Mouse (Mus musculus): Measurements from ENCODE around the gene Maff. TPM values are rescaled to one million over a fixed set of nuclear protein-coding genes. Genes with fewer than 3 reads are reported as not detected.
A peak's percentile ranks its signal among the peaks of the same experiment; 100 is the strongest.

The Maff gene
- polyA plus RNA-seq, 1 experiment, result 0.80 TPM

DNA sequence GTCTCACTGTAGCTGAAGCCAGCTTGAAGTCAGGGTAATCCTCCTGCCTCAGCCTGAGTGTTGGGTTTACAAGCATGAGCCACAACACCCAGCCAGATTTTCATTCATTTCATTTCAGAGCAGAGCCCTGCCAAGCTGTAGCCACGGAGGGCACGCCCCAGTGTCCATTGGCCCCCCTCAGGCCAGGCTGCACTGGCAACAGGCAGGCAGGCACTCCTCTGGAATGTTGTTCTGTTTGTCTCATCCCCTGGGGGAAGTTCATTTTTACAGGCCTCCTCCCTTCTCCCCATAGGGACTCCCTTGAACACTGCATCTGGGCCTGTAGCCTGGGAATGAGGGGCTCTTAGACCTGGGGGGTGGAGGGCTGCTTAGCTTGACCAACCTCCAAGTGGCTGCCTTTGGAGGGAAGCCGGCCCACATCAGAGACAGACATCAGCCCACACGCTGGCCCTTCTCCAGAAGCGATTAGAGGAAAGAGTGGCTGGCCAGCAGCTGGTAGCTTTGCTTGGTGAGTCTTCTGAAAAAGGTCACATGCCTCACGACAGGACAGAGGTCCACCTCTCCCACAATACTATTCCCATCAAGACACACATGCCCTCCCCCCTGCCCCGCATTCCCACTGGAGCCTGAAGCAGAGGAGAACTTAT is 45.1 kb downstream of the Maff start:
- Histone ChIP-seq H3K27ac (ENCODE audit: insufficient read depth, low read length) (no peak overlapping the region), H3K27me3 (ENCODE audit: control insufficient read depth, insufficient read depth, low read length) (no peaks in the 10 kb centered on the region)
- WGBS, result 32% methylated on average over 7 of the region's 7 CpGs

DNA sequence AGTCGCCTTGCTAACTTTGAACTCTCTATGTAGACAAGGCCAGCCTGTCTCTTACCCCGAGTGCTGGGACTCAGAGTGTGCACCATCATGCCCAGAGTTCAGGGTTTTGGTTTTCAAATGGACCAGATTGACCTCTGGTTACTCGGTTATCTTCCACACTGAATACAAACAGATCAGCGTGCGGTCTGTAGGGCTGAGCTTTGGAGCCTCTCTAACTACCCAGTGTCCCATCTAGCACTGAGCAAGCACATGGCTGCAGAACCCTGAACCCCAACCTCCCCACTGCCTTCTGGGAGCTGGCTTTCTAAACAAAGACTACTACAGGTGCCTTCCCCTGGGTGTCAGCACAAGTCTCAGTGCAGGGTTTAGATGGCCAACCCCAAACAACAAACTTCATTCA is 46.1 kb downstream of the Maff start:
- WGBS, result 94% methylated on average over 5 of the region's 5 CpGs
- DNase-seq, result no peak
- TF ChIP-seq CTCF (IDR thresholded peaks at IDR 0.05; ENCODE audit: borderline replicate concordance, insufficient read depth, low read depth, low read length) (no peak), POLR2A (IDR thresholded peaks at IDR 0.05; ENCODE audit: borderline replicate concordance, insufficient read depth, low read length) (no peak)
- Histone ChIP-seq H3K27ac (ENCODE audit: insufficient read depth, low read length) (no peak overlapping the region), H3K4me3 (replicated peaks; ENCODE audit: insufficient read depth, low read depth, low read length) (no peak overlapping the region), H3K4me1 (ENCODE audit: control insufficient read depth, insufficient read depth, low read length) (peaks cover 36% of the 10 kb centered on the region), H3K27me3 (ENCODE audit: control insufficient read depth, insufficient read depth, low read length) (no peaks in the 10 kb centered on the region)

More for the DNA sequence above, 45.1 kb downstream of the Maff start:
- H3K4me3 ChIP-seq (replicated peaks; ENCODE audit: insufficient read depth, low read depth, low read length), result no peak overlapping the region
- H3K4me1 ChIP-seq (ENCODE audit: control insufficient read depth, insufficient read depth, low read length), result peaks cover 41% of the 10 kb centered on the region
- no peak for TF ChIP-seq CTCF (IDR thresholded peaks at IDR 0.05; ENCODE audit: borderline replicate concordance, insufficient read depth, low read depth, low read length)
- TF ChIP-seq POLR2A (IDR thresholded peaks at IDR 0.05; ENCODE audit: borderline replicate concordance, insufficient read depth, low read length), result no peak
- no peak for DNase-seq

DNA sequence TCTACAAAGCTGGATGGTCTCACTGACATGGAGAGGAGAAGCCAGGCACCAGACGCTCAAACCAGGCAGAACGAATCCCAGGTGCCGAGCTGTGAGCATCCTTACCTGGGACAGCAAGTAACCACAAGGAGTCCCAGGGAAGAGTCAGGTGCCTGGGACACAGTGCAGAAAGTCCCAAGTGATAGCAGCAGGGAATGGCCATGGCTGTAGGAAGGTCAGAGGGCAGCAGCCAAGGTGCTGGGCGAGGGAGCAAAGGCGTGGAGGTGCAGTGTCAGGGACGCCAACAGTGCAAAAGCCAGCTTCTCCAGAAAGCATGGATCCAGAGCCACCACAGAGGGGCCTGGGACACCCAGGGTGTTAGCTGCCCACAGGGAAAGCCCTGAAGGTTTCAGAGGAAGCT is 46.7 kb downstream of the Maff start:
- 90% methylated on average over 6 of the region's 6 CpGs for WGBS
- Histone ChIP-seq H3K4me1 (ENCODE audit: control insufficient read depth, insufficient read depth, low read length) (peaks cover 35% of the 10 kb centered on the region), H3K4me3 (replicated peaks; ENCODE audit: insufficient read depth, low read depth, low read length) (no peak overlapping the region), H3K27me3 (ENCODE audit: control insufficient read depth, insufficient read depth, low read length) (no peaks in the 10 kb centered on the region), H3K27ac (ENCODE audit: insufficient read depth, low read length) (no peak overlapping the region)
- TF ChIP-seq POLR2A (IDR thresholded peaks at IDR 0.05; ENCODE audit: borderline replicate concordance, insufficient read depth, low read length) (no peak), CTCF (IDR thresholded peaks at IDR 0.05; ENCODE audit: borderline replicate concordance, insufficient read depth, low read depth, low read length) (no peak)
- no peak for DNase-seq

DNA sequence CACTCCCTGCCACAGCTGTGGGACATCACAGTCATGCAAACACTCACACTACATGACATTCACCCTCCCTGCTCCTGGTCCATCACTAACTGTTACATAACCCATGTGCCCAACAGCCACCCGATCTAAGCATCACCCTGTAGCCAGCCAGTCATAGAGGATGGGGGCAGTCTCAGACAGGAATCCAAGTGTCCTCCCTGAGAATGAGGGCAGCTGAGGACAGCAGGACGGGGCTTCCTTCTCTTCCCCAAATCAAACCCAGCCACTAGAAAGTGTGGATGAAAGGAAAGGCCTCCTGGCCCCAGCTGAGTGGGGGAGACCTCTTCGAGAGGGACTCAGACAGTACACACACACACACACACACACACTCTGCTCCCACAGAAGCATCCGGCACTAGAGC is 48.4 kb downstream of the Maff start:
- H3K4me3 ChIP-seq (replicated peaks; ENCODE audit: insufficient read depth, low read depth, low read length), result no peak overlapping the region
- TF ChIP-seq POLR2A (IDR thresholded peaks at IDR 0.05; ENCODE audit: borderline replicate concordance, insufficient read depth, low read length), result no peak
- no peak for TF ChIP-seq CTCF (IDR thresholded peaks at IDR 0.05; ENCODE audit: borderline replicate concordance, insufficient read depth, low read depth, low read length)
- 53% methylated on average over 4 of the region's 4 CpGs for WGBS
- no peak for DNase-seq
- peaks cover 32% of the 10 kb centered on the region for H3K4me1 ChIP-seq (ENCODE audit: control insufficient read depth, insufficient read depth, low read length)
- H3K27me3 ChIP-seq (ENCODE audit: control insufficient read depth, insufficient read depth, low read length), result no peaks in the 10 kb centered on the region
- H3K27ac ChIP-seq (ENCODE audit: insufficient read depth, low read length), result no peak overlapping the region

DNA sequence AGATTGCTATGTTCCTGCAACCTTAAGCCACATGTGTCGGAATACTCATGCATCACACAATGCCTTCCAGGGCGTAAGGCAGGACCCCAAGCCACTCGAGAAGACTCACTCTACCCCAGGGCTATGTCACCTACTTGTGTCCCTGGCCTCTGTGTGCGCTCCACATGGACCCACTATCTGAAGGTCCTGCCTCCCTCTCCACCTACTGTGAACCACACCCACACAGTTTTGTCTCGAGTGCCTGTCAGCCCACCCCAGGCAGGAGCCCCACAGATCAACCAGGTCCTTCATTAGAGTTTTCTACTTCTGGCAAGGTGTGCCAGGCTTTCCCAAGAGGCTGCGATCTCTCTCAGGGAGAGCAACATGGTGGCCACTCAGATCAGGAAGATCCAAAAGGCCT is 48.9 kb downstream of the Maff start:
- H3K27ac ChIP-seq (ENCODE audit: insufficient read depth, low read length), result no peak overlapping the region
- no peak overlapping the region for H3K4me3 ChIP-seq (replicated peaks; ENCODE audit: insufficient read depth, low read depth, low read length)
- no peak for DNase-seq
- TF ChIP-seq CTCF (IDR thresholded peaks at IDR 0.05; ENCODE audit: borderline replicate concordance, insufficient read depth, low read depth, low read length), result no peak
- TF ChIP-seq POLR2A (IDR thresholded peaks at IDR 0.05; ENCODE audit: borderline replicate concordance, insufficient read depth, low read length), result no peak
- H3K27me3 ChIP-seq (ENCODE audit: control insufficient read depth, insufficient read depth, low read length), result no peaks in the 10 kb centered on the region
- peaks cover 30% of the 10 kb centered on the region for H3K4me1 ChIP-seq (ENCODE audit: control insufficient read depth, insufficient read depth, low read length)
- WGBS, result 76% methylated on average over 6 of the region's 6 CpGs

DNA sequence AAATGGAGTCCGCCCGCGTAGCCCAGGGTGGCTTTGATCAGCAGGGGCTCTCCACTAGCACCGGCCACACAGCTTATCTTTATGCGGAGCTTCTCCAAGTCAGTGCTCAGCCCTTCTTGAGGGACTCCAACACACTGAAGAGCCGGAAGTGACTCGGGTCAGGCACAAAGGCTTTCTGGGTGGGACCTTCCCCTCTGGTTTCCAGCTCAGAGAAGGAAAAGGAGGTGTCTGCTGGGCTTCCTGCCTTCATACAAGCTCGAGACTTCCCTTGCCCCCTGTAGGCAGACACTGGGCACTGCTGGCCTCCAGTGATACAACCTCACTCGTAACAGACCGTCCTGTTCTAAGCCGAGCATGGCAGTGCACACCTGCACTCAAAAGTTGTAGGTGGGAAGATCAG is 50.3 kb downstream of the Maff start:
- DNase-seq, result no peak
- Histone ChIP-seq H3K4me1 (ENCODE audit: control insufficient read depth, insufficient read depth, low read length) (peaks cover 37% of the 10 kb centered on the region), H3K27me3 (ENCODE audit: control insufficient read depth, insufficient read depth, low read length) (no peaks in the 10 kb centered on the region), H3K27ac (ENCODE audit: insufficient read depth, low read length) (no peak overlapping the region), H3K4me3 (replicated peaks; ENCODE audit: insufficient read depth, low read depth, low read length) (no peak overlapping the region)
- TF ChIP-seq CTCF (IDR thresholded peaks at IDR 0.05; ENCODE audit: borderline replicate concordance, insufficient read depth, low read depth, low read length), result peak; percentile 11; the same call in 1 of the 2 replicates
- 0 out of 2 replicates have a peak, but pooled peaks have one; percentile 8 for TF ChIP-seq POLR2A (IDR thresholded peaks at IDR 0.05; ENCODE audit: borderline replicate concordance, insufficient read depth, low read length)
- WGBS, result 78% methylated on average over 11 of the region's 11 CpGs

DNA sequence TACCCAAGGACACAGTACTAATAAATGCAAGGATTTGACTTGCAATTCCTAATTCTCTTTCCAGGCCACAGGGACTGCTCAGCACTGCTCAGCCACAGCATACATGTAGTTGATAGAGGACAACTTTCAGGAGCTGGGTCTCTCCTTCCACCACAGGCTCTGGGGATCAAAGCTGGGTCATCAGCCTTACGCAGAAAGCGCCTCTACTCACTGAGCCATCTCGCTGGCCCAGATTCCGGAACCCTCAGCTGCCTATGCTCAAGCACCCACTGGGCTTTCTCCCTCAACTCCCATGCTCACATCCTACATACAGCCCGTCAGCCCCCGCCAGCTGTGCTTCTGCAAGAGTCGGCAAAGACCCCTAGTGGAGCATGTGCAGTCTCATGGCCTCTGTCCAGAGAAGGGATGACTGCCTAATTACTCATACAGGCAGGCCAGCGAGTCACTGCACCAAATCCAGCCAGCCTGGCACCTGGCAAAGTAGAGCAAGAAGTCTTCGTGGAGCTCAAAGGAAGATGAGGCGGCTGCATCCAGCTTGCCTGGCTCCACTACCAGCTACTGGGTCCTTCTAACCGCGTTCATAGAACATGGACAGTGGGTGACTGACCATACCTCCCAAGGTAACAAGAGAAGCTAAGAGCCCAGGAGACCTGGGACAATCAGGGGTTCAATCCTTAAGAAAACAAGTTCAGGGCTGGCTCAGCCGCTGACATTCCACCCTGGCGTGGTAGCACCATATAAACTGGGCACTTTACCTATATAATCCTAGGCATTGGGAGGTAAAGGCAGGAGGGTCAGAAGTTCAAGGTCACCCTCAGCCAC is 53.0 kb downstream of the Maff start:
- WGBS, result 59% methylated on average over 14 of the region's 14 CpGs

More for the DNA sequence above, 53.0 kb downstream of the Maff start:
- H3K4me1 ChIP-seq (ENCODE audit: control insufficient read depth, insufficient read depth, low read length), result peaks cover 30% of the 10 kb centered on the region
- H3K27ac ChIP-seq (ENCODE audit: insufficient read depth, low read length), result 0 out of 2 replicates have a peak overlapping the region, but pooled peaks have one; percentile 6
- no peak for DNase-seq
- TF ChIP-seq POLR2A (IDR thresholded peaks at IDR 0.05; ENCODE audit: borderline replicate concordance, insufficient read depth, low read length) (no peak), CTCF (IDR thresholded peaks at IDR 0.05; ENCODE audit: borderline replicate concordance, insufficient read depth, low read depth, low read length) (no peak)
- no peak overlapping the region for H3K4me3 ChIP-seq (replicated peaks; ENCODE audit: insufficient read depth, low read depth, low read length)
- H3K27me3 ChIP-seq (ENCODE audit: control insufficient read depth, insufficient read depth, low read length), result no peaks in the 10 kb centered on the region

All from cerebellum, adult 2 months (tissue).